Mouse (Mus musculus) midbrain, embryonic 11.5 days (tissue): ENCODE results near the gene Tal1. TPM values are rescaled to one million over a fixed set of nuclear protein-coding genes. Genes with fewer than 3 reads are reported as not detected.

Experiments used
- ATAC-seq: fragments of 200-750 bp; cut with Nextera tagmentation; 2 replicates; pipeline ENCODE4 v1.8.0; 2017; ENCODE audit warnings: moderate TSS enrichment, moderate library complexity; ENCODE audit not compliant: low FRiP score
- DNase-seq: peaks from one replicate; pipeline ENCODE4 v3.0.0; 2015; ENCODE audit warnings: low spot score; ENCODE audit errors: missing footprints
- H3K27ac ChIP-seq: fragments of 300-500 bp; sonication (generic); 2 replicates; pipeline ENCODE4 v1.5.1; 2014; ENCODE audit warnings: low read depth, low read length
- H3K27me3 ChIP-seq: fragments of 300-500 bp; sonication (generic); 2 replicates; pipeline ENCODE4 v1.6.1; 2014; ENCODE audit warnings: mild to moderate bottlenecking, low read length, moderate library complexity, mixed read lengths; ENCODE audit not compliant: control insufficient read depth, insufficient read depth
- H3K36me3 ChIP-seq: fragments of 300-500 bp; sonication (generic); 2 replicates; pipeline ENCODE4 v1.6.1; 2014; ENCODE audit warnings: mild to moderate bottlenecking, low read length, moderate library complexity, mixed read lengths; ENCODE audit not compliant: control insufficient read depth, insufficient read depth
- H3K4me1 ChIP-seq: fragments of 300-500 bp; sonication (generic); 2 replicates; pipeline ENCODE4 v1.6.1; 2014; ENCODE audit warnings: low read length; ENCODE audit not compliant: control insufficient read depth, insufficient read depth
- H3K4me2 ChIP-seq: fragments of 300-500 bp; sonication (generic); 2 replicates; pipeline ENCODE4 v1.6.1; 2014; ENCODE audit warnings: mild to moderate bottlenecking, moderate library complexity
- H3K4me3 ChIP-seq: fragments of 300-500 bp; sonication (generic); 2 replicates; pipeline ENCODE4 v1.5.1; 2014; ENCODE audit warnings: low read depth, low read length
- H3K9ac ChIP-seq: fragments of 300-500 bp; sonication (generic); 2 replicates; pipeline ENCODE4 v1.6.1; 2014; ENCODE audit warnings: low read length
- H3K9me3 ChIP-seq: fragments of 300-500 bp; sonication (generic); 2 replicates; pipeline ENCODE4 v1.6.1; 2016; ENCODE audit warnings: low read length; ENCODE audit not compliant: control insufficient read depth
- WGBS: fragments of 180-500 bp; shearing (Covaris S2); extraction: QIAGEN DNeasy Blood & Tissue Kit; methylation state at CpG from one replicate; pipeline ENCODE4 v1.1.7; 2014; 5-methylcytosine and 5-hydroxymethylcytosine counted together
- polyA plus RNA-seq: library from polyadenylated mRNA; unstranded; fragments of >200 nt; fragmentation: Nextera tagmentation; extraction: Ambion mirVana; gene quantifications from 2 replicates; pipeline ENCODE4 v1.2.1, GENCODE M21; 2014

Tal1 gene
- polyA plus RNA-seq, 1 experiment from 2014 or later = 18.4 TPM

- no peak for DNase-seq
- Histone ChIP-seq H3K4me3 (no peak overlapping the region), H3K9ac (no peak overlapping the region), H3K27ac (no peak overlapping the region), H3K36me3 (no peaks in the 10 kb centered on the region), H3K9me3 (no peaks in the 10 kb centered on the region), H3K4me2 (no peak overlapping the region), H3K27me3 (peaks cover 15% of the 10 kb centered on the region), H3K4me1 (peaks cover 6% of the 10 kb centered on the region)
- ATAC-seq = no peak
- 81% methylated on average over 4 of the region's 4 CpGs for WGBS
These were observed 37.2 kb downstream of the Tal1 start for GRCm38 (mm10) chr4:115093331-115093864.

GRCm38 (mm10) chr4:115094056-115094455 is 37.8 kb downstream of the Tal1 start:
- ATAC-seq (no peak), DNase-seq (no peak)
- Histone ChIP-seq H3K4me3 (no peak overlapping the region), H3K9ac (no peak overlapping the region), H3K4me1 (peaks cover 6% of the 10 kb centered on the region), H3K27ac (no peak overlapping the region), H3K4me2 (no peak overlapping the region), H3K27me3 (peaks cover 15% of the 10 kb centered on the region), H3K36me3 (no peaks in the 10 kb centered on the region), H3K9me3 (no peaks in the 10 kb centered on the region)
- 84% methylated on average over 2 of the region's 2 CpGs for WGBS

- no peaks in the 10 kb centered on the region for H3K36me3 ChIP-seq
- ATAC-seq (peak; percentile 90), DNase-seq (peak; percentile 94)
- H3K27ac ChIP-seq = peak overlapping the region; percentile 40; the same call in 1 of the 2 replicates
- H3K9me3 ChIP-seq = no peaks in the 10 kb centered on the region
- peak overlapping the region; percentile 78 for H3K4me2 ChIP-seq
- H3K4me3 ChIP-seq = peak overlapping the region; percentile 41
- peaks cover 15% of the 10 kb centered on the region for H3K27me3 ChIP-seq
- peaks cover 6% of the 10 kb centered on the region for H3K4me1 ChIP-seq
- WGBS = 2% methylated on average over 31 of the region's 31 CpGs
- peak overlapping the region; percentile 61 for H3K9ac ChIP-seq
These were observed 39.6 kb downstream of the Tal1 start for GRCm38 (mm10) chr4:115095671-115096434.

DNA sequence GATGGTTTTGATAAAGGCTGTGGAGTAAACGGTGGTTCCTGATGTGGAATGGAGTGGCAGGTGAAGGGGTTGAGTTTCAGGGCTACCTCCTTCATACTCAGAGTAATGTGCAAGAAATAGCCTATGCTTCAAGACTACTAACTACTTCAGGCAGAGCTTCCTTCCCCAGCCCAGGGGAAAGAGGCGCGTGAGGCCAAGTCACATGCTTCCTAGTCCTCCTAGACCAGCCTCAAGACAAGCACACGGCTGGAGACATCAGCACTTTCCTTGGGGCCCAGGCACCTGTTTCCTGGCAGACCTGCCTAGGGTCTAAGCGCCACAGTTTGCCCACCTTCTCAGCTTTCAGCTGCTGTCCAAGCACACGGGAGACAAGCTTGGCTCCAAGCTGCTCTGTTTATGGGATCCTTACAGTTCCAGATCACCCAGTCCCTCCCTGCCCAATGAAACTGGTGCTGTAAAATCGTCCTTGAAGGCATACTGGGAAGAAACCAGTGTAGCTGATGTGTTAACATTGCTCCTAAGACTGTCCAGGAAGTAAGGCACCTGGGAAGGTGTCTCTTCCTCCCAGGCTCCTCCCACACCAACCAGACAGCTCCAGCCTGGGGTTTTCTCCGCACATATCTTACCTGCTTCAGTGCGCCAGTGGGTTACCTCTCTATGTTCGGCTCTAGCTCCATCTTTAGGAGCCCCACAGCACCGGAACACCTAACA is 40.4 kb downstream of the Tal1 start:
- no peak overlapping the region; the same call in 1 of the 2 replicates for H3K9ac ChIP-seq
- no peaks in the 10 kb centered on the region for H3K9me3 ChIP-seq
- ATAC-seq (peak; percentile 23; the same call in 1 of the 2 replicates), DNase-seq (peak; percentile 88)
- H3K4me3 ChIP-seq = peak overlapping the region; percentile 41; the same call in 1 of the 2 replicates
- peaks cover 15% of the 10 kb centered on the region for H3K27me3 ChIP-seq
- no peaks in the 10 kb centered on the region for H3K36me3 ChIP-seq
- H3K27ac ChIP-seq = 0 out of 2 replicates have a peak overlapping the region, but pooled peaks have one; percentile 40
- peak overlapping the region; percentile 78 for H3K4me2 ChIP-seq
- peaks cover 6% of the 10 kb centered on the region for H3K4me1 ChIP-seq
- WGBS = 16% methylated on average over 11 of the region's 11 CpGs

DNA sequence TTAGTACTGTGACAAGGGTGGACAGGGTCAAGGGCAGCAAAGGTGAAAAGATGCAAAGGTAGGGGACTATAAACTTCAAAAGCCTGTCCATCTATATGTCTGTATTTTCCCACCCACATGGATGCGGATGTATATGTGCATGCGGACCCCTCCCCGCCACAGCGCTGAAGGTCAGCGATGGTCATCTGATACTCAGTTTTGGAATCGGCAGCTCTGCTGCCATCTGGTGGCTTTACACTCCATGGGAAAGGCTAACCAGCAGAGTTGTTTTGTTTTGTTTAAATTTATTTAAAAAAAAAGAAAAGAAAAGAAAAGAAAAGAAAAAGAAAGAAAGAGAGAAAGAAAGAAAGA is 40.9 kb downstream of the Tal1 start:
- Histone ChIP-seq H3K9ac (no peak overlapping the region), H3K9me3 (no peaks in the 10 kb centered on the region), H3K36me3 (no peaks in the 10 kb centered on the region), H3K4me1 (peaks cover 6% of the 10 kb centered on the region), H3K27ac (no peak overlapping the region), H3K4me3 (no peak overlapping the region), H3K27me3 (peaks cover 15% of the 10 kb centered on the region), H3K4me2 (peak overlapping the region; percentile 14)
- WGBS = under 1% methylated on average over 6 of the region's 6 CpGs
- DNase-seq (peak; percentile 92), ATAC-seq (peak; percentile 14; the same call in 1 of the 2 replicates)

- Histone ChIP-seq H3K9ac (no peak overlapping the region), H3K27me3 (peaks cover 3% of the 10 kb centered on the region), H3K36me3 (no peaks in the 10 kb centered on the region), H3K4me1 (peaks cover 2% of the 10 kb centered on the region; the same call in 1 of the 2 replicates), H3K4me2 (no peak overlapping the region), H3K4me3 (no peak overlapping the region), H3K9me3 (no peaks in the 10 kb centered on the region), H3K27ac (no peak overlapping the region)
- peak; percentile 96 for DNase-seq
- ATAC-seq = peak; percentile 47; the same call in 1 of the 2 replicates
- 39% methylated on average over 6 of the region's 6 CpGs for WGBS
These were observed 45.5 kb downstream of the Tal1 start for GRCm38 (mm10) chr4:115101682-115102081.

DNA sequence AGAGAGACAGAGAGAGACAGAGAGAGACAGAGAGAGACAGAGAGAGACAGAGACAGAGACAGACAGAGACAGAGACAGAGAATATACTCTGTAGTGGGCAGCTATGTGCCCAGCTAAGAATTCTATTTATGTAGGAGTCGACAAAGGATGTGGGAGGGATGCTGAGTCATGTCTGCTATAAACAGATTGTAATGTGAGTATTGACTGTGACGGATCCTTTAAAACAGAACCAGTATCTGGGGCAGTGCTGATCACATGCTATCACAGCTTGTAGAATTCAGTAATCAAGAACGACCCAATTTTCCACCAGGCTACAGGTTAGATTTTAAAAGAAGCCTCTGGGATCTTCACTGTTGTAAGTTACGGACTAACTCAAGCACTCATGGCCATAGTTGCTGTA is 47.3 kb downstream of the Tal1 start:
- Histone ChIP-seq H3K4me1 (no peaks in the 10 kb centered on the region), H3K27me3 (no peaks in the 10 kb centered on the region), H3K9ac (no peak overlapping the region), H3K27ac (no peak overlapping the region), H3K36me3 (no peaks in the 10 kb centered on the region), H3K4me3 (no peak overlapping the region), H3K9me3 (no peaks in the 10 kb centered on the region), H3K4me2 (no peak overlapping the region)
- ATAC-seq (no peak), DNase-seq (no peak)
- 78% methylated on average over 4 of the region's 4 CpGs for WGBS

GRCm38 (mm10) chr4:115111167-115111566 is 54.9 kb downstream of the Tal1 start:
- no peak for ATAC-seq
- Histone ChIP-seq H3K27me3 (no peaks in the 10 kb centered on the region), H3K4me1 (no peaks in the 10 kb centered on the region), H3K36me3 (no peaks in the 10 kb centered on the region), H3K9ac (no peak overlapping the region), H3K4me2 (no peak overlapping the region), H3K4me3 (no peak overlapping the region), H3K27ac (no peak overlapping the region), H3K9me3 (no peaks in the 10 kb centered on the region)
- 80% methylated on average over 2 of the region's 2 CpGs for WGBS
- DNase-seq = no peak

- 24% methylated on average over 5 of the region's 5 CpGs for WGBS
- H3K4me2 ChIP-seq = no peak overlapping the region
- no peak overlapping the region for H3K27ac ChIP-seq
- DNase-seq (no peak), ATAC-seq (no peak)
- no peak overlapping the region for H3K4me3 ChIP-seq
- no peaks in the 10 kb centered on the region for H3K9me3 ChIP-seq
- H3K4me1 ChIP-seq = no peaks in the 10 kb centered on the region
- no peak overlapping the region for H3K9ac ChIP-seq
- no peaks in the 10 kb centered on the region for H3K36me3 ChIP-seq
- H3K27me3 ChIP-seq = no peaks in the 10 kb centered on the region
These were observed 57.0 kb downstream of the Tal1 start for GRCm38 (mm10) chr4:115113266-115113665.
